Mouse (Mus musculus) embryonic fibroblast, embryonic 13.5 days (primary cell): ENCODE measurements around the gene Zmat3.

ENCODE experiments used
- CTCF ChIP-seq: IDR thresholded peaks from 2 replicates; pipeline ENCODE4 v1.5.1; 2011; ENCODE audit warnings: mild to moderate bottlenecking, control low read depth, low read length, moderate library complexity, borderline replicate concordance; ENCODE audit not compliant: insufficient read depth
- POLR2A ChIP-seq: IDR thresholded peaks from 2 replicates; pipeline ENCODE4 v1.6.1; 2011; ENCODE audit warnings: low read depth, mild to moderate bottlenecking, control low read depth, low read length, moderate library complexity

- no peak for TF ChIP-seq CTCF
- no peak for TF ChIP-seq POLR2A
Measured at GRCm38 (mm10) chr3:32398623-32399022, 32.8 kb upstream of the Zmat3 start.
